Mouse (Mus musculus): ENCODE measurements around the gene 4930447C04Rik. TPM values are rescaled to one million over a fixed set of nuclear protein-coding genes. Genes with fewer than 3 reads are reported as not detected.
A peak's percentile ranks its signal among the peaks of the same experiment; 100 is the strongest.

4930447C04Rik gene
- polyA plus RNA-seq, 1 experiment from 2014 or later: 2.0 TPM

GRCm38 (mm10) chr12:72841500-72841899, 99.1 kb downstream of the 4930447C04Rik start:
- no peak for ATAC-seq (ENCODE audit: insufficient number of reproducible peaks, insufficient read depth, low FRiP score, low read depth)
- Histone ChIP-seq H3K27me3 (ENCODE audit: control insufficient read depth, insufficient read depth, low read length) (no peaks in the 10 kb centered on the region; the same call in 1 of the 2 replicates), H3K4me1 (ENCODE audit: control insufficient read depth, insufficient read depth, low read length) (0 out of 2 replicates have a peak, but pooled peaks cover 4% of the 10 kb centered on the region), H3K27ac (ENCODE audit: low read length) (no peak overlapping the region), H3K4me3 (ENCODE audit: low read depth, low read length) (no peak overlapping the region), H3K9ac (replicated peaks; ENCODE audit: low read depth, low read length) (no peak overlapping the region), H3K4me2 (replicated peaks; ENCODE audit: low read depth, low read length) (no peak overlapping the region), H3K9me3 (ENCODE audit: control insufficient read depth, low read depth, low read length) (no peaks in the 10 kb centered on the region), H3K36me3 (ENCODE audit: control insufficient read depth, insufficient read depth, low read length) (no peaks in the 10 kb centered on the region)
- 83% methylated on average over 1 of the region's 1 CpGs for WGBS

GRCm38 (mm10) chr12:72837302-72837701, 103.3 kb downstream of the 4930447C04Rik start:
- Histone ChIP-seq H3K4me2 (replicated peaks; ENCODE audit: low read depth, low read length) (no peak overlapping the region), H3K9me3 (ENCODE audit: control insufficient read depth, low read depth, low read length) (no peaks in the 10 kb centered on the region), H3K9ac (replicated peaks; ENCODE audit: low read depth, low read length) (no peak overlapping the region), H3K4me1 (ENCODE audit: control insufficient read depth, insufficient read depth, low read length) (no peaks in the 10 kb centered on the region), H3K27ac (ENCODE audit: low read length) (no peak overlapping the region), H3K27me3 (ENCODE audit: control insufficient read depth, insufficient read depth, low read length) (no peaks in the 10 kb centered on the region), H3K4me3 (ENCODE audit: low read depth, low read length) (no peak overlapping the region), H3K36me3 (ENCODE audit: control insufficient read depth, insufficient read depth, low read length) (no peaks in the 10 kb centered on the region)
- WGBS: 76% methylated on average over 4 of the region's 4 CpGs
- ATAC-seq (ENCODE audit: insufficient number of reproducible peaks, insufficient read depth, low FRiP score, low read depth): no peak

GRCm38 (mm10) chr12:72835518-72836015, 105.0 kb downstream of the 4930447C04Rik start:
- no peak overlapping the region for H3K27ac ChIP-seq (ENCODE audit: low read length)
- no peak for ATAC-seq (ENCODE audit: insufficient number of reproducible peaks, insufficient read depth, low FRiP score, low read depth)
- WGBS: 76% methylated on average over 8 of the region's 8 CpGs
- H3K4me1 ChIP-seq (ENCODE audit: control insufficient read depth, insufficient read depth, low read length): 0 out of 2 replicates have a peak, but pooled peaks cover 5% of the 10 kb centered on the region
- H3K9me3 ChIP-seq (ENCODE audit: control insufficient read depth, low read depth, low read length): no peaks in the 10 kb centered on the region
- no peaks in the 10 kb centered on the region for H3K36me3 ChIP-seq (ENCODE audit: control insufficient read depth, insufficient read depth, low read length)
- no peak overlapping the region for H3K9ac ChIP-seq (replicated peaks; ENCODE audit: low read depth, low read length)
- H3K4me3 ChIP-seq (ENCODE audit: low read depth, low read length): no peak overlapping the region
- peaks cover 4% of the 10 kb centered on the region; the same call in 1 of the 2 replicates for H3K27me3 ChIP-seq (ENCODE audit: control insufficient read depth, insufficient read depth, low read length)
- H3K4me2 ChIP-seq (replicated peaks; ENCODE audit: low read depth, low read length): no peak overlapping the region

GRCm38 (mm10) chr12:72834773-72835517, 105.6 kb downstream of the 4930447C04Rik start:
- H3K4me1 ChIP-seq (ENCODE audit: control insufficient read depth, insufficient read depth, low read length): 0 out of 2 replicates have a peak, but pooled peaks cover 5% of the 10 kb centered on the region
- no peak overlapping the region for H3K4me3 ChIP-seq (ENCODE audit: low read depth, low read length)
- H3K9me3 ChIP-seq (ENCODE audit: control insufficient read depth, low read depth, low read length): no peaks in the 10 kb centered on the region
- no peak overlapping the region for H3K27ac ChIP-seq (ENCODE audit: low read length)
- H3K36me3 ChIP-seq (ENCODE audit: control insufficient read depth, insufficient read depth, low read length): no peaks in the 10 kb centered on the region
- ATAC-seq (ENCODE audit: insufficient number of reproducible peaks, insufficient read depth, low FRiP score, low read depth): no peak
- 76% methylated on average over 14 of the region's 14 CpGs for WGBS
- H3K4me2 ChIP-seq (replicated peaks; ENCODE audit: low read depth, low read length): no peak overlapping the region
- H3K27me3 ChIP-seq (ENCODE audit: control insufficient read depth, insufficient read depth, low read length): peaks cover 4% of the 10 kb centered on the region; the same call in 1 of the 2 replicates
- no peak overlapping the region for H3K9ac ChIP-seq (replicated peaks; ENCODE audit: low read depth, low read length)

GRCm38 (mm10) chr12:72831711-72832432, 108.7 kb downstream of the 4930447C04Rik start:
- Histone ChIP-seq H3K9me3 (ENCODE audit: control insufficient read depth, low read depth, low read length) (no peaks in the 10 kb centered on the region), H3K4me3 (ENCODE audit: low read depth, low read length) (peak overlapping the region; percentile 34), H3K9ac (replicated peaks; ENCODE audit: low read depth, low read length) (no peak overlapping the region), H3K36me3 (ENCODE audit: control insufficient read depth, insufficient read depth, low read length) (no peaks in the 10 kb centered on the region), H3K27me3 (ENCODE audit: control insufficient read depth, insufficient read depth, low read length) (peaks cover 4% of the 10 kb centered on the region; the same call in 1 of the 2 replicates), H3K27ac (ENCODE audit: low read length) (no peak overlapping the region), H3K4me2 (replicated peaks; ENCODE audit: low read depth, low read length) (peak overlapping the region; percentile 74), H3K4me1 (ENCODE audit: control insufficient read depth, insufficient read depth, low read length) (0 out of 2 replicates have a peak, but pooled peaks cover 5% of the 10 kb centered on the region)
- 6% methylated on average over 42 of the region's 42 CpGs for WGBS
- peak; percentile 51; the same call in 1 of the 2 replicates for ATAC-seq (ENCODE audit: insufficient number of reproducible peaks, insufficient read depth, low FRiP score, low read depth)

Other genes with a start within 250 kb of the 4930447C04Rik start
- 52.4 and 61.3 TPM in 2 replicates for gene Ppm1a, start 183.3 kb downstream of the 4930447C04Rik start, polyA plus RNA-seq (2014; fragmentation: Nextera tagmentation; extraction: Ambion mirVana)
- gene Six6, start 882 bp downstream of the 4930447C04Rik start, polyA plus RNA-seq (2014; fragmentation: Nextera tagmentation; extraction: Ambion mirVana): not detected in 2 replicates
- not detected in 2 replicates for gene Six1, start 113.1 kb upstream of the 4930447C04Rik start, polyA plus RNA-seq (2014; fragmentation: Nextera tagmentation; extraction: Ambion mirVana)
- 1.4 and 1.5 TPM in 2 replicates for gene Six4, start 172.7 kb upstream of the 4930447C04Rik start, polyA plus RNA-seq (2014; fragmentation: Nextera tagmentation; extraction: Ambion mirVana)
- gene Mnat1, start 182.9 kb upstream of the 4930447C04Rik start, polyA plus RNA-seq (2014; fragmentation: Nextera tagmentation; extraction: Ambion mirVana): 36.6 and 36.8 TPM in 2 replicates

All from stomach, embryonic 14.5 days (tissue).